Mouse (Mus musculus): ENCODE data around the gene Sv2c. TPM values are rescaled to one million over a fixed set of nuclear protein-coding genes. Genes with fewer than 3 reads are reported as not detected.
A peak's percentile ranks its signal among the peaks of the same experiment; 100 is the strongest.

The Sv2c gene
- polyA plus RNA-seq, 1 experiment = 0.04 TPM

- Histone ChIP-seq H3K4me3 (ENCODE audit: insufficient read depth, poor library complexity, severe bottlenecking) (no peak overlapping the region), H3K36me3 (ENCODE audit: control insufficient read depth, insufficient read depth) (no peaks in the 10 kb centered on the region), H3K79me2 (ENCODE audit: control insufficient read depth, insufficient read depth) (no peaks in the 10 kb centered on the region), H3K79me3 (ENCODE audit: low read depth) (no peaks in the 10 kb centered on the region), H3ac (ENCODE audit: control insufficient read depth, insufficient read length, low read depth) (peak overlapping the region; percentile 32), H3K27me3 (ENCODE audit: control insufficient read depth, insufficient read depth, insufficient read length) (no peaks in the 10 kb centered on the region)
- TF ChIP-seq CEBPB (IDR thresholded peaks at IDR 0.05; ENCODE audit: low read depth) (no peak), USF1 (IDR thresholded peaks at IDR 0.05; ENCODE audit: low read depth) (peak; percentile 75), CTCF (IDR thresholded peaks at IDR 0.05; ENCODE audit: control insufficient read depth, insufficient read depth, insufficient read length) (no peak), MYOG (IDR thresholded peaks at IDR 0.05; ENCODE audit: control insufficient read depth, extremely low read depth, insufficient read length) (no peak), MAX (IDR thresholded peaks at IDR 0.05) (peak; percentile 45), MYOD1 (IDR thresholded peaks at IDR 0.05; ENCODE audit: control insufficient read depth, insufficient read length, low read depth) (no peak), FOSL1 (IDR thresholded peaks at IDR 0.05; ENCODE audit: insufficient read depth, low read length, poor library complexity, severe bottlenecking) (no peak)
Observed at GRCm38 (mm10) chr13:96010861-96011511, 121.4 kb downstream of the Sv2c start.

GRCm38 (mm10) chr13:96008975-96009374 lies 123.4 kb downstream of the Sv2c start:
- H3K27me3 ChIP-seq (ENCODE audit: control insufficient read depth, insufficient read depth, insufficient read length) = no peaks in the 10 kb centered on the region
- no peaks in the 10 kb centered on the region for H3K36me3 ChIP-seq (ENCODE audit: control insufficient read depth, insufficient read depth)
- no peak overlapping the region for H3K4me3 ChIP-seq (ENCODE audit: insufficient read depth, poor library complexity, severe bottlenecking)
- no peaks in the 10 kb centered on the region for H3K79me2 ChIP-seq (ENCODE audit: control insufficient read depth, insufficient read depth)
- no peak overlapping the region for H3ac ChIP-seq (ENCODE audit: control insufficient read depth, insufficient read length, low read depth)
- no peak for TF ChIP-seq CTCF (IDR thresholded peaks at IDR 0.05; ENCODE audit: control insufficient read depth, insufficient read depth, insufficient read length)
- no peak for TF ChIP-seq MYOD1 (IDR thresholded peaks at IDR 0.05; ENCODE audit: control insufficient read depth, insufficient read length, low read depth)
- no peak for TF ChIP-seq USF1 (IDR thresholded peaks at IDR 0.05; ENCODE audit: low read depth)
- no peak for TF ChIP-seq FOSL1 (IDR thresholded peaks at IDR 0.05; ENCODE audit: insufficient read depth, low read length, poor library complexity, severe bottlenecking)
- TF ChIP-seq MAX (IDR thresholded peaks at IDR 0.05) = no peak
- no peaks in the 10 kb centered on the region for H3K79me3 ChIP-seq (ENCODE audit: low read depth)

GRCm38 (mm10) chr13:96008154-96008553 lies 124.2 kb downstream of the Sv2c start:
- Histone ChIP-seq H3K79me3 (ENCODE audit: low read depth) (no peaks in the 10 kb centered on the region), H3K36me3 (ENCODE audit: control insufficient read depth, insufficient read depth) (no peaks in the 10 kb centered on the region), H3ac (ENCODE audit: control insufficient read depth, insufficient read length, low read depth) (no peak overlapping the region), H3K4me3 (ENCODE audit: insufficient read depth, poor library complexity, severe bottlenecking) (no peak overlapping the region), H3K79me2 (ENCODE audit: control insufficient read depth, insufficient read depth) (no peaks in the 10 kb centered on the region), H3K27me3 (ENCODE audit: control insufficient read depth, insufficient read depth, insufficient read length) (no peaks in the 10 kb centered on the region)
- TF ChIP-seq MYOD1 (IDR thresholded peaks at IDR 0.05; ENCODE audit: control insufficient read depth, insufficient read length, low read depth) = no peak
- TF ChIP-seq USF1 (IDR thresholded peaks at IDR 0.05; ENCODE audit: low read depth) = no peak
- no peak for TF ChIP-seq CEBPB (IDR thresholded peaks at IDR 0.05; ENCODE audit: low read depth)
- no peak for TF ChIP-seq MYOG (IDR thresholded peaks at IDR 0.05; ENCODE audit: control insufficient read depth, extremely low read depth, insufficient read length)
- TF ChIP-seq CTCF (IDR thresholded peaks at IDR 0.05; ENCODE audit: control insufficient read depth, insufficient read depth, insufficient read length) = no peak
- TF ChIP-seq MAX (IDR thresholded peaks at IDR 0.05) = no peak
- TF ChIP-seq FOSL1 (IDR thresholded peaks at IDR 0.05; ENCODE audit: insufficient read depth, low read length, poor library complexity, severe bottlenecking) = no peak

GRCm38 (mm10) chr13:96003539-96003938 lies 128.8 kb downstream of the Sv2c start:
- no peaks in the 10 kb centered on the region for H3K79me3 ChIP-seq (ENCODE audit: low read depth)
- TF ChIP-seq CTCF (IDR thresholded peaks at IDR 0.05; ENCODE audit: control insufficient read depth, insufficient read depth, insufficient read length) (no peak), USF1 (IDR thresholded peaks at IDR 0.05; ENCODE audit: low read depth) (no peak), MAX (IDR thresholded peaks at IDR 0.05) (no peak), CEBPB (IDR thresholded peaks at IDR 0.05; ENCODE audit: low read depth) (no peak), MYOD1 (IDR thresholded peaks at IDR 0.05; ENCODE audit: control insufficient read depth, insufficient read length, low read depth) (no peak), FOSL1 (IDR thresholded peaks at IDR 0.05; ENCODE audit: insufficient read depth, low read length, poor library complexity, severe bottlenecking) (no peak), MYOG (IDR thresholded peaks at IDR 0.05; ENCODE audit: control insufficient read depth, extremely low read depth, insufficient read length) (no peak)

GRCm38 (mm10) chr13:96002475-96002874 lies 129.9 kb downstream of the Sv2c start:
- H3K79me3 ChIP-seq (ENCODE audit: low read depth) = no peaks in the 10 kb centered on the region
- no peaks in the 10 kb centered on the region for H3K27me3 ChIP-seq (ENCODE audit: control insufficient read depth, insufficient read depth, insufficient read length)
- no peaks in the 10 kb centered on the region for H3K36me3 ChIP-seq (ENCODE audit: control insufficient read depth, insufficient read depth)
- H3K79me2 ChIP-seq (ENCODE audit: control insufficient read depth, insufficient read depth) = no peaks in the 10 kb centered on the region
- H3ac ChIP-seq (ENCODE audit: control insufficient read depth, insufficient read length, low read depth) = no peak overlapping the region
- no peak overlapping the region for H3K4me3 ChIP-seq (ENCODE audit: insufficient read depth, poor library complexity, severe bottlenecking)
- TF ChIP-seq MYOD1 (IDR thresholded peaks at IDR 0.05; ENCODE audit: control insufficient read depth, insufficient read length, low read depth) = no peak
- no peak for TF ChIP-seq CEBPB (IDR thresholded peaks at IDR 0.05; ENCODE audit: low read depth)
- no peak for TF ChIP-seq MAX (IDR thresholded peaks at IDR 0.05)
- TF ChIP-seq CTCF (IDR thresholded peaks at IDR 0.05; ENCODE audit: control insufficient read depth, insufficient read depth, insufficient read length) = no peak
- TF ChIP-seq FOSL1 (IDR thresholded peaks at IDR 0.05; ENCODE audit: insufficient read depth, low read length, poor library complexity, severe bottlenecking) = no peak
- no peak for TF ChIP-seq USF1 (IDR thresholded peaks at IDR 0.05; ENCODE audit: low read depth)
- no peak for TF ChIP-seq MYOG (IDR thresholded peaks at IDR 0.05; ENCODE audit: control insufficient read depth, extremely low read depth, insufficient read length)

More at GRCm38 (mm10) chr13:96003539-96003938, 128.8 kb downstream of the Sv2c start:
- H3ac ChIP-seq (ENCODE audit: control insufficient read depth, insufficient read length, low read depth) = no peak overlapping the region
- no peaks in the 10 kb centered on the region for H3K36me3 ChIP-seq (ENCODE audit: control insufficient read depth, insufficient read depth)
- H3K79me2 ChIP-seq (ENCODE audit: control insufficient read depth, insufficient read depth) = no peaks in the 10 kb centered on the region
- no peaks in the 10 kb centered on the region for H3K27me3 ChIP-seq (ENCODE audit: control insufficient read depth, insufficient read depth, insufficient read length)
- no peak overlapping the region for H3K4me3 ChIP-seq (ENCODE audit: insufficient read depth, poor library complexity, severe bottlenecking)

Data from C2C12 (cell line).